Mouse (Mus musculus) E14TG2a.4 (cell line): ENCODE measurements around the gene Cutal.
A peak's percentile ranks its signal among the peaks of the same experiment; 100 is the strongest.
"Not testable (repeated sequence)": the region's sequence is repeated elsewhere in the genome, so short reads cannot be mapped to it uniquely, and the experiment has no call there.

Experiments used
- H3K27me3 ChIP-seq: 2 replicates; pipeline ENCODE4 v1.6.1; 2014; ENCODE audit warnings: low read length, control low read depth; ENCODE audit not compliant: insufficient read depth
- H3K36me3 ChIP-seq: 2 replicates; pipeline ENCODE4 v1.6.1; 2014; ENCODE audit warnings: low read length, control low read depth; ENCODE audit not compliant: insufficient read depth
- H3K4me1 ChIP-seq: replicated peaks from 2 replicates; pipeline ENCODE4 v1.6.1; 2014; ENCODE audit warnings: low read depth, low read length, control low read depth
- H3K4me3 ChIP-seq: replicated peaks from 2 replicates; pipeline ENCODE4 v1.5.1; 2014; ENCODE audit warnings: mild to moderate bottlenecking, low read length
- H3K9me3 ChIP-seq: 2 replicates; pipeline ENCODE4 v1.6.1; 2014; ENCODE audit warnings: low read length, control low read depth
- CTCF ChIP-seq: conservative IDR thresholded peaks from 2 replicates; pipeline ENCODE4 v1.5.1; 2014; ENCODE audit warnings: low read length
- NANOG ChIP-seq: IDR thresholded peaks from 2 replicates; pipeline ENCODE4 v1.6.1; 2014; ENCODE audit warnings: borderline replicate concordance, low read length, mixed read lengths
- POU5F1 ChIP-seq: IDR thresholded peaks from 2 replicates; pipeline ENCODE4 v1.6.1; 2014; ENCODE audit warnings: low read length, borderline replicate concordance

The Cutal gene

GRCm38 (mm10) chr2:34874271-34874670 is at the start of gene Cutal:
Gene Cutal (plus strand): TSS chr2:34874396.
- peak within 1 kb of the TSS; percentile 78 for H3K4me3 ChIP-seq
- TF ChIP-seq POU5F1 (no peak), NANOG (no peak), CTCF (no peak)
- H3K9me3 ChIP-seq: no peaks in the 10 kb centered on the region
- H3K36me3 ChIP-seq: no peaks in the 10 kb centered on the region
- H3K4me1 ChIP-seq: peaks cover 42% of the 10 kb centered on the region
- peaks cover 15% of the 10 kb centered on the region for H3K27me3 ChIP-seq

GRCm38 (mm10) chr2:34825827-34826459 is 48.3 kb upstream of the Cutal start, which contains the start of gene Fbxw2:
Gene Fbxw2 (minus strand): TSS chr2:34826311.
- TF ChIP-seq CTCF (no peak), NANOG (no peak), POU5F1 (no peak)
- H3K4me1 ChIP-seq: peaks cover 33% of the 10 kb centered on the region
- H3K9me3 ChIP-seq: peaks cover 20% of the 10 kb centered on the region
- peak within 1 kb of the TSS; percentile 100 for H3K4me3 ChIP-seq
- no peaks in the 10 kb centered on the region for H3K27me3 ChIP-seq
- peaks cover 43% of the 10 kb centered on the region for H3K36me3 ChIP-seq

- Histone ChIP-seq H3K4me1 (peaks cover 32% of the 10 kb centered on the region), H3K9me3 (peaks cover 22% of the 10 kb centered on the region), H3K27me3 (no peaks in the 10 kb centered on the region), H3K4me3 (peak overlapping the region; percentile 100), H3K36me3 (peaks cover 38% of the 10 kb centered on the region)
- TF ChIP-seq POU5F1 (no peak), CTCF (no peak)
Measured at GRCm38 (mm10) chr2:34826460-34827231, 47.5 kb upstream of the Cutal start.

GRCm38 (mm10) chr2:34827591-34827990 is 46.6 kb upstream of the Cutal start:
- no peak for TF ChIP-seq NANOG
- no peak for TF ChIP-seq POU5F1
- TF ChIP-seq CTCF: no peak
- H3K9me3 ChIP-seq: peaks cover 22% of the 10 kb centered on the region
- H3K4me1 ChIP-seq: peaks cover 25% of the 10 kb centered on the region
- H3K36me3 ChIP-seq: peaks cover 29% of the 10 kb centered on the region
- H3K4me3 ChIP-seq: no peak overlapping the region
- H3K27me3 ChIP-seq: no peaks in the 10 kb centered on the region

GRCm38 (mm10) chr2:34828026-34828425 is 46.2 kb upstream of the Cutal start:
- Histone ChIP-seq H3K9me3 (peaks cover 22% of the 10 kb centered on the region), H3K4me1 (peaks cover 23% of the 10 kb centered on the region), H3K27me3 (no peaks in the 10 kb centered on the region), H3K4me3 (no peak overlapping the region), H3K36me3 (peaks cover 25% of the 10 kb centered on the region)
- no peak for TF ChIP-seq NANOG
- TF ChIP-seq POU5F1: no peak
- TF ChIP-seq CTCF: no peak

GRCm38 (mm10) chr2:34830066-34830465 is 44.1 kb upstream of the Cutal start:
- Histone ChIP-seq H3K4me1 (peaks cover 12% of the 10 kb centered on the region), H3K9me3 (peaks cover 22% of the 10 kb centered on the region)
- H3K36me3 ChIP-seq, H3K4me3 ChIP-seq, H3K27me3 ChIP-seq: not testable (repeated sequence)

- H3K4me1 ChIP-seq: peaks cover 18% of the 10 kb centered on the region
- not testable (repeated sequence) for H3K27me3 ChIP-seq
- peaks cover 22% of the 10 kb centered on the region for H3K9me3 ChIP-seq
Measured at GRCm38 (mm10) chr2:34832766-34833457, 41.3 kb upstream of the Cutal start, which contains the start of gene Gm34653. Gene Gm34653 (plus strand): TSS chr2:34833007.

GRCm38 (mm10) chr2:34833624-34834023 is 40.6 kb upstream of the Cutal start:
- Histone ChIP-seq H3K36me3 (peaks cover 6% of the 10 kb centered on the region; the same call in 1 of the 2 replicates), H3K9me3 (peaks cover 22% of the 10 kb centered on the region), H3K27me3 (no peaks in the 10 kb centered on the region), H3K4me1 (peaks cover 18% of the 10 kb centered on the region), H3K4me3 (no peak overlapping the region)
- TF ChIP-seq NANOG (no peak), CTCF (no peak), POU5F1 (no peak)

More at GRCm38 (mm10) chr2:34832766-34833457, 41.3 kb upstream of the Cutal start, which contains the start of gene Gm34653:
- H3K36me3 ChIP-seq, H3K4me3 ChIP-seq: not testable (repeated sequence)
